Mouse (Mus musculus): ENCODE data around the gene Gm10638. TPM values are rescaled to one million over a fixed set of nuclear protein-coding genes. Genes with fewer than 3 reads are reported as not detected.

Gene Gm10638
- total RNA-seq (2021), result 1 to 10 TPM; 3.5 to 3.8 TPM

- intact Hi-C loops (cut with DNase I), result loop anchor here (5.0 to 10.0 kb wide), 2 partner anchors 157 to 1191 kb away; partner anchors contain the start of gene Dnaja2
- DNase-seq, result peak; percentile 71 to 84
These were observed at the start of gene Gm10638, which contains the start of gene Siah1a for GRCm38 (mm10) chr8:86745221-86745934. Gene Gm10638, plus strand, starts transcription at chr8:86745699. Gene Siah1a, minus strand, starts transcription at chr8:86745934.

GRCm38 (mm10) chr8:86695703-86696102 is 49.8 kb upstream of the Gm10638 start:
- no peak for DNase-seq
- intact Hi-C loops (cut with DNase I), result no loop called here

- intact Hi-C loops (cut with DNase I), result no loop called here
- no peak for DNase-seq
These were observed 46.6 kb upstream of the Gm10638 start for GRCm38 (mm10) chr8:86698811-86699421.

- DNase-seq, result no peak
- intact Hi-C loops (cut with DNase I), result no loop called here
These were observed 46.0 kb upstream of the Gm10638 start for GRCm38 (mm10) chr8:86699471-86699870.

GRCm38 (mm10) chr8:86702453-86702852 is 43.0 kb upstream of the Gm10638 start:
- intact Hi-C loops (cut with DNase I), result no loop called here
- DNase-seq, result no peak

GRCm38 (mm10) chr8:86705317-86705716 is 40.2 kb upstream of the Gm10638 start:
- DNase-seq, result no peak
- intact Hi-C loops (cut with DNase I), result no loop called here

- intact Hi-C loops (cut with DNase I), result no loop called here
- no peak for DNase-seq
These were observed 38.7 kb upstream of the Gm10638 start for GRCm38 (mm10) chr8:86706756-86707155.

- intact Hi-C loops (cut with DNase I), result no loop called here
These were observed 37.6 kb upstream of the Gm10638 start for GRCm38 (mm10) chr8:86707873-86708272.

GRCm38 (mm10) chr8:86712594-86712993 is 32.9 kb upstream of the Gm10638 start:
- intact Hi-C loops (cut with DNase I), result no loop called here
- no peak for DNase-seq

More at GRCm38 (mm10) chr8:86707873-86708272, 37.6 kb upstream of the Gm10638 start:
- DNase-seq, result no peak

- intact Hi-C loops (cut with DNase I), result no loop called here
- DNase-seq, result no peak
These were observed 31.9 kb upstream of the Gm10638 start for GRCm38 (mm10) chr8:86713407-86714188.

GRCm38 (mm10) chr8:86718332-86718994 is 27.0 kb upstream of the Gm10638 start:
- no peak for DNase-seq
- intact Hi-C loops (cut with DNase I), result loop anchor here (5.0 kb wide), 1 partner anchor 124 kb away; no protein-coding TSS in a partner anchor

- intact Hi-C loops (cut with DNase I), result loop anchor here (5.0 kb wide), 1 partner anchor 123 kb away; no protein-coding TSS in a partner anchor
These were observed 26.1 kb upstream of the Gm10638 start for GRCm38 (mm10) chr8:86719368-86719767.

GRCm38 (mm10) chr8:86720756-86721459 is 24.6 kb upstream of the Gm10638 start:
- intact Hi-C loops (cut with DNase I), result loop anchor here (5.0 kb wide), 1 partner anchor 76 kb away; no protein-coding TSS in a partner anchor
- no peak for DNase-seq

More at GRCm38 (mm10) chr8:86719368-86719767, 26.1 kb upstream of the Gm10638 start:
- DNase-seq, result no peak

GRCm38 (mm10) chr8:86721490-86721889 is 24.0 kb upstream of the Gm10638 start:
- no peak for DNase-seq
- intact Hi-C loops (cut with DNase I), result loop anchor here (5.0 kb wide), 1 partner anchor 76 kb away; no protein-coding TSS in a partner anchor

- no peak for DNase-seq
These were observed 18.5 kb upstream of the Gm10638 start for GRCm38 (mm10) chr8:86726959-86727358.

GRCm38 (mm10) chr8:86728224-86728950 is 17.1 kb upstream of the Gm10638 start:
- DNase-seq, result no peak
- intact Hi-C loops (cut with DNase I), result no loop called here

More at GRCm38 (mm10) chr8:86726959-86727358, 18.5 kb upstream of the Gm10638 start:
- intact Hi-C loops (cut with DNase I), result no loop called here

- intact Hi-C loops (cut with DNase I), result no loop called here
- DNase-seq, result no peak
These were observed 15.2 kb upstream of the Gm10638 start for GRCm38 (mm10) chr8:86730303-86730702.

- no peak for DNase-seq
- intact Hi-C loops (cut with DNase I), result no loop called here
These were observed 14.6 kb upstream of the Gm10638 start for GRCm38 (mm10) chr8:86730860-86731259.

GRCm38 (mm10) chr8:86734171-86734570 is 11.3 kb upstream of the Gm10638 start:
- no peak for DNase-seq
- intact Hi-C loops (cut with DNase I), result no loop called here

All from heart, postnatal 36 days (tissue).